Mouse (Mus musculus) CD4-positive, CD25-positive, alpha-beta regulatory T cell (primary cell): Measurements from ENCODE around the gene Nbdy. TPM values are rescaled to one million over a fixed set of nuclear protein-coding genes. Genes with fewer than 3 reads are reported as not detected.

Experiments used
- polyA plus RNA-seq: library from polyadenylated mRNA; unstranded; fragments of 100-300 nt; shearing (Covaris generic); gene quantifications from one replicate; pipeline ENCODE4 v1.2.1, GENCODE M21; 2017

The Nbdy gene
- 58.2 TPM for polyA plus RNA-seq

DNA sequence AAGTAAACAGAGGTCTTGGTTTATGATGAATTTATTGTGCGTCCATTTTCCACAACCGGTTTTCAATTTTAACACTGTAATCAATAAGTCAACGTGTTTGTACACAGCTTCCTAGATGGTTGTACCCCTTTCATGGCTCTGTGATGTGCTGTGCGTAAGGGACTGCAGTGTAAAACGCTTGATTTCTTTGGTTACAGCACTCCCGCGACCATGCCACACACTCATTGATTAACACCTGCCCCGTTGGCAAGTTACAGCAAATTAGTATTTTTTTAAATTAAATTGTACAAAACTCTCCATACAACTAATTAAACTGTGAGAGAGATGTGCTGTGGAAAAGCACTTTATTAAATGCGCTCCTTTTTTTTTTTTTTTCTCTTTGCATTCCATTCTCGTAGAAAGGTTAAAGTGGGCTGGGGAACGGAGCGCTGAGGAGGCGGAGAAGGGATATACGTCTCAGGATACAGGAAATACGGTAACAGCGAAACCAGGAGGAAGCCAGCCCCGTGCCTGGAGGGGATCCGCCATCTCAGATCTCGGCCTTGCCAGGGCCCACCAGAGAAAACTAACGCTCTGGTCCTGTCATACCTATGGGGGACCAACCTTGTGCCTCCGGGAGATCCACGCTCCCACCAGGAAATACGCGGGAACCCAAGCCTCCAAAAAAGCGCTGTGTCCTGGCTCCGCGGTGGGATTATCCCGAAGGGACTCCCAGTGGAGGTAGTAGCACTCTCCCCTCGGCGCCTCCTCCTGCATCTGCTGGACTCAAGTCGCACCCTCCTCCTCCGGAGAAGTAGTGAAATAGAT, at the start of gene Nbdy:
Gene Nbdy (plus strand): TSS at position 481 of the 807 bp plus-strand sequence.

DNA sequence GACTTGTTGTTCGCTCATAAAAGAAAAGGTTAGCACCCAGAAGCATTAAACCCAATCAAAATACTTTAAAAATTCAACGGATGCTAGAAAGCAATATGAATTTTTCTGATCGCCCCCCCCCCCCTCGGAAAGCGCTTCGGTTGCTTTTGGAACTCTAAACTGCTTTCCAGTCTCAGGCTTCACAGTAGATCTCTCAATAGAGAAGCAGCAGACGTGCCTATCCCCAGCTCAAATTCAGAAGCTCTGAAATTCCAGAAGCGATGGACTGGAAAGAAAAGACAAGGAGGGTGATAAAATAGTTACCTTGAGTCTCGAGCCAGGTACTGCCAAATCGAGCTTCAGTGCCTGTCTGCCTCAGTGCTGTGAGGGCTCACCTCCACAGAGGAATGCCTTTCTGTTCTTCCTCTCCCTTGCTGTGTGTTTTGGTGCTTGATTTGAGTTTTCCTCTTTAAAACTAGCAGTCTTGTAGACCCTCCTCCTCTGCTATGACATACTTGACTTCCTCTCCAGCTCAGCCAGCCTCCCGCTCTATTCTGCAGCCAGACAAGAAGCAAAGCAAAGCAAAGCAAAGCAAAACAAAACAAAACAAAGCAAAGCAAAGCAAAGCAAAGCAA, 27.5 kb upstream of the Nbdy start, which contains the start of gene Kctd12b:
Gene Kctd12b (minus strand): TSS at position 610 of the 614 bp plus-strand sequence.

Other genes with a start within 250 kb of the Nbdy start
- 8.3 TPM for gene Ubqln2, start 225.4 kb upstream of the Nbdy start, polyA plus RNA-seq
- not detected for gene Cypt3, start 165.0 kb upstream of the Nbdy start, polyA plus RNA-seq
- 1.5 TPM for gene Kctd12b, start 27.2 kb upstream of the Nbdy start, polyA plus RNA-seq
- 21.3 TPM for gene Spin2c, start 108.6 kb downstream of the Nbdy start, polyA plus RNA-seq